Mouse (Mus musculus) embryonic facial prominence, embryonic 14.5 days (tissue): ENCODE measurements around the gene Fbxo24. TPM values are rescaled to one million over a fixed set of nuclear protein-coding genes. Genes with fewer than 3 reads are reported as not detected.

Source experiments
- ATAC-seq: fragments of 200-750 bp; cut with Nextera tagmentation; 2 replicates; pipeline ENCODE4 v1.8.0; 2017; ENCODE audit warnings: low read depth, moderate number of reproducible peaks, moderate TSS enrichment
- DNase-seq: peaks from one replicate; pipeline ENCODE4 v3.0.0-alpha.2; 2015; ENCODE audit warnings: low spot score
- H3K27ac ChIP-seq: fragments of 300-500 bp; sonication (generic); replicated peaks from 2 replicates; pipeline ENCODE4 v1.5.1; 2014; ENCODE audit warnings: low read depth, mild to moderate bottlenecking, low read length, moderate library complexity
- H3K27me3 ChIP-seq: fragments of 300-500 bp; sonication (generic); replicated peaks from 2 replicates; pipeline ENCODE4 v1.6.1; 2014; ENCODE audit warnings: low read length; ENCODE audit not compliant: control insufficient read depth, insufficient read depth
- H3K36me3 ChIP-seq: fragments of 300-500 bp; sonication (generic); 2 replicates; pipeline ENCODE4 v1.6.1; 2014; ENCODE audit warnings: low read length, mixed read lengths; ENCODE audit not compliant: control insufficient read depth, insufficient read depth
- H3K4me1 ChIP-seq: fragments of 300-500 bp; sonication (generic); 2 replicates; pipeline ENCODE4 v1.6.1; 2014; ENCODE audit warnings: antibody characterized with exemption, low read length; ENCODE audit not compliant: control insufficient read depth, insufficient read depth
- H3K4me2 ChIP-seq: fragments of 300-500 bp; sonication (generic); 2 replicates; pipeline ENCODE4 v1.6.1; 2014; ENCODE audit warnings: low read depth, mild to moderate bottlenecking, low read length, moderate library complexity, mixed read lengths
- H3K4me3 ChIP-seq: fragments of 300-500 bp; sonication (generic); 2 replicates; pipeline ENCODE4 v1.5.1; 2014; ENCODE audit warnings: low read depth, mild to moderate bottlenecking, low read length
- H3K9ac ChIP-seq: fragments of 300-500 bp; sonication (generic); 2 replicates; pipeline ENCODE4 v1.6.1; 2014; ENCODE audit warnings: low read depth, mild to moderate bottlenecking, low read length, moderate library complexity, mixed read lengths
- H3K9me3 ChIP-seq: fragments of 300-500 bp; sonication (generic); 2 replicates; pipeline ENCODE4 v1.6.1; 2016; ENCODE audit warnings: low read length; ENCODE audit not compliant: control insufficient read depth
- WGBS: fragments of 180-500 bp; shearing (Covaris S2); extraction: QIAGEN DNeasy Blood & Tissue Kit; methylation state at CpG from one replicate; pipeline ENCODE4 v1.1.7; 2014; 5-methylcytosine and 5-hydroxymethylcytosine counted together
- polyA plus RNA-seq: library from polyadenylated mRNA; unstranded; fragments of >200 nt; fragmentation: Nextera tagmentation; extraction: Ambion mirVana; gene quantifications from 2 replicates; pipeline ENCODE4 v1.2.1, GENCODE M21; 2014

Fbxo24 gene
- polyA plus RNA-seq, 1 experiment from 2014 or later, result 0.10 TPM

DNA sequence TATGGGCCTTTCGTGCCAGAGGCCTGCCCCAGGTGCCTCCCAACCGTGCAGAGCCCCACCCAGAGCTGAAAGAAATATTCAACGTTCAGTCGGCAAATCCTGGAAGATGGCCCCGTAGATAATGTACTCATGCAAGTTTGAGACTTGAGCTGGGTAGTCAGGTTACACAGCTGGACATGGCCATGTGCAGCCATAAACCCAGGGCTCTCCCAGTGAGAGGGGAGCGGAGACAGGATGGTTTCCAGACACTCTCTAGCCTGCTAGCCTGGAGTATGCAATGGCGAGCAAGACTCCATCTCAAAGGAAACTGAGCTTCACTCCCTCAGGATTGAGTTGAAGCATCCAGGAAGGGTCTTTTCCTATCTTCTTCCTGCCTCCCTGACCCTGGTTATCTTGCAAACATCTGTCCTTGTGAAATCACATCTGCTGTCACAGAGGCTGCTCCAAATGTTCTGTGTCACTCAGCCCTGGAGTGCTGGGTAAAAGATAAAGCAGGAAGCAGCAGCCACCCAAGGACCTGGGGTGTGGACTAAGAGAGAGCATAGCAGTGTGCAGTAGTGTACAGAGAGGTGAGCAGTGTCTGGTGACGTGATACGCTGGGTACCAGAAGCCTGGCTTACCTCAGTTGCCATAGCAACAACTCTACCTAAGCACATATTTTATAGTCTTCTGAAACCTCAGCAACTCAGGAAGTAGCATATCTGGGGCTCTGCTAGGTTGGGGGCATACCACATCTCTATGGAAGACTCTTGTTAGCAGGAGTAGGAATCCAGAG lies 19.2 kb upstream of the Fbxo24 start:
- H3K27ac ChIP-seq, result no peak overlapping the region
- H3K36me3 ChIP-seq, result peaks cover 4% of the 10 kb centered on the region; the same call in 1 of the 2 replicates
- H3K4me1 ChIP-seq, result peaks cover 15% of the 10 kb centered on the region
- ATAC-seq, result peak; percentile 32; the same call in 1 of the 2 replicates
- WGBS, result 39% methylated on average over 9 of the region's 9 CpGs
- H3K27me3 ChIP-seq, result peaks cover 29% of the 10 kb centered on the region
- H3K4me2 ChIP-seq, result no peak overlapping the region
- DNase-seq, result peak; percentile 39
- H3K9me3 ChIP-seq, result no peaks in the 10 kb centered on the region
- no peak overlapping the region for H3K4me3 ChIP-seq
- H3K9ac ChIP-seq, result no peak overlapping the region

GRCm38 (mm10) chr5:137645652-137646091 lies 16.9 kb upstream of the Fbxo24 start, which contains the start of gene Irs3:
Irs3 (minus strand) TSS chr5:137645714.
- DNase-seq (no peak), ATAC-seq (no peak)
- Histone ChIP-seq H3K9ac (0 out of 2 replicates have a peak within 1 kb of the TSS, but pooled peaks have one; percentile 38), H3K27ac (no peak within 1 kb of the TSS), H3K4me1 (peaks cover 15% of the 10 kb centered on the region), H3K9me3 (no peaks in the 10 kb centered on the region), H3K36me3 (peaks cover 19% of the 10 kb centered on the region), H3K4me2 (peak within 1 kb of the TSS; percentile 54), H3K4me3 (peak within 1 kb of the TSS; percentile 32), H3K27me3 (peaks cover 29% of the 10 kb centered on the region)
- 13% methylated on average over 11 of the region's 11 CpGs for WGBS

DNA sequence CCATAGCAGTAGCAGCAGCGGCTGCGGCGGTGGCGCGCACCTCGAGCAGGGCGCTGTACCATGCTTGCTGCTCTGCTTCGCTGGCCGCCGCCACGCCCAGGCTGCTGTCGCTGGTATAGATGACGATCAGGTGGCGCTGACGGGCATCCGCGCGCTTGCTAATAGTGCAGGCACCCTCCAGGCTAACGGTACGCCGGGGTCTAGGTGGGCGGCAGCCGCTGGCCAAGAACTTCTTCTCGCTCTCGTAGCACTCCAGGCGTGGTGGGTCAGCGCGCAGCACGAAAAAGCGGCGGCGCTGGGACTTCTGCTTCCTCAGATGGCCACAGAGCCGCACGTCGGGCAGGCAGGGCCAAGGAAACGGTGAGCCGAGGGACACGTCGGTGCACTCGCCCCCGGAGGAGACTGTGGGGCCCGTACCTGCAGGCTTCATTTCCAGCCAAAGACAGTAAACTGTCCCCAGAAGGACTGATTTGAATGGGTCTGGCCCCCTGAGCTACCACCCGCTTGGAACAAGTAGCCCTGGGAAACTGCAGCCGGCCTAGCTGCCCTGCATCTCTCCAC lies 16.4 kb upstream of the Fbxo24 start:
- 0 out of 2 replicates have a peak overlapping the region, but pooled peaks have one; percentile 38 for H3K9ac ChIP-seq
- H3K4me3 ChIP-seq, result peak overlapping the region; percentile 32
- no peak for ATAC-seq
- peak overlapping the region; percentile 54 for H3K4me2 ChIP-seq
- no peaks in the 10 kb centered on the region for H3K9me3 ChIP-seq
- DNase-seq, result no peak
- peaks cover 14% of the 10 kb centered on the region for H3K4me1 ChIP-seq
- no peak overlapping the region for H3K27ac ChIP-seq
- H3K27me3 ChIP-seq, result peaks cover 29% of the 10 kb centered on the region
- peaks cover 24% of the 10 kb centered on the region for H3K36me3 ChIP-seq
- WGBS, result 4% methylated on average over 44 of the region's 44 CpGs

DNA sequence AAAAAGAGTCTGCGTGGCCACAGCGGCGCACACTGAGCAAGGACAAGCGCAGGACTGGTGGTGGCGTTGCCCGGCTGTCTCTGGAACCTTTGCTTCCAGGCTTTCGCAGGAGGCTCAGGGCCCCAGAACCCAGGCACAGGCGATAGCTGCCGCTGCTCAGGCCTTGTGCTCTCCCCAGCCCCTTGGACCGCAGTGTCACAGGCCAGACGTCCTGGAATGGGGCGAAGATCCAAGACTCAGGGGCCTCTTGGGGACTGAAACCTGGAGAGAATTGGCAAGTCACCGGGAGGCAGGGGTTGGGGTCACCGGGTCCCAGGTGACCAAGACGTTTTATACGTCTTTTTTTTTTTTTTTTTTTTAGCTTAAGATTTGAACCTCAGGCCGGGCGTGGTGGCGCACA lies 15.7 kb upstream of the Fbxo24 start:
- ATAC-seq, result no peak
- H3K27me3 ChIP-seq, result peaks cover 29% of the 10 kb centered on the region
- no peak overlapping the region for H3K9ac ChIP-seq
- no peak overlapping the region for H3K4me3 ChIP-seq
- no peaks in the 10 kb centered on the region for H3K9me3 ChIP-seq
- peaks cover 7% of the 10 kb centered on the region for H3K4me1 ChIP-seq
- peaks cover 31% of the 10 kb centered on the region for H3K36me3 ChIP-seq
- H3K4me2 ChIP-seq, result no peak overlapping the region
- no peak overlapping the region for H3K27ac ChIP-seq
- no peak for DNase-seq
- WGBS, result 47% methylated on average over 19 of the region's 19 CpGs

- H3K4me3 ChIP-seq, result no peak overlapping the region
- no peak for ATAC-seq
These were observed 14.1 kb upstream of the Fbxo24 start for GRCm38 (mm10) chr5:137642886-137643285.

GRCm38 (mm10) chr5:137641054-137641453 lies 12.3 kb upstream of the Fbxo24 start, which contains the start of gene Sap25:
Sap25 (plus strand) TSS chr5:137641334.
- Histone ChIP-seq H3K9me3 (no peaks in the 10 kb centered on the region), H3K4me2 (no peak within 1 kb of the TSS), H3K36me3 (peaks cover 63% of the 10 kb centered on the region), H3K27ac (no peak within 1 kb of the TSS), H3K4me1 (no peaks in the 10 kb centered on the region; the same call in 1 of the 2 replicates), H3K27me3 (peaks cover 25% of the 10 kb centered on the region), H3K4me3 (no peak within 1 kb of the TSS), H3K9ac (no peak within 1 kb of the TSS)
- WGBS, result 83% methylated on average over 13 of the region's 19 CpGs
- ATAC-seq, result no peak
- DNase-seq, result no peak

More at GRCm38 (mm10) chr5:137642886-137643285, 14.1 kb upstream of the Fbxo24 start:
- 48% methylated on average over 4 of the region's 4 CpGs for WGBS
- Histone ChIP-seq H3K27me3 (peaks cover 29% of the 10 kb centered on the region), H3K9me3 (no peaks in the 10 kb centered on the region), H3K4me1 (peaks cover 4% of the 10 kb centered on the region), H3K9ac (no peak overlapping the region), H3K4me2 (no peak overlapping the region), H3K27ac (no peak overlapping the region), H3K36me3 (peaks cover 45% of the 10 kb centered on the region)
- DNase-seq, result no peak

GRCm38 (mm10) chr5:137639472-137639871 lies 10.7 kb upstream of the Fbxo24 start:
- peaks cover 9% of the 10 kb centered on the region; the same call in 1 of the 2 replicates for H3K27me3 ChIP-seq
- no peak for ATAC-seq

DNA sequence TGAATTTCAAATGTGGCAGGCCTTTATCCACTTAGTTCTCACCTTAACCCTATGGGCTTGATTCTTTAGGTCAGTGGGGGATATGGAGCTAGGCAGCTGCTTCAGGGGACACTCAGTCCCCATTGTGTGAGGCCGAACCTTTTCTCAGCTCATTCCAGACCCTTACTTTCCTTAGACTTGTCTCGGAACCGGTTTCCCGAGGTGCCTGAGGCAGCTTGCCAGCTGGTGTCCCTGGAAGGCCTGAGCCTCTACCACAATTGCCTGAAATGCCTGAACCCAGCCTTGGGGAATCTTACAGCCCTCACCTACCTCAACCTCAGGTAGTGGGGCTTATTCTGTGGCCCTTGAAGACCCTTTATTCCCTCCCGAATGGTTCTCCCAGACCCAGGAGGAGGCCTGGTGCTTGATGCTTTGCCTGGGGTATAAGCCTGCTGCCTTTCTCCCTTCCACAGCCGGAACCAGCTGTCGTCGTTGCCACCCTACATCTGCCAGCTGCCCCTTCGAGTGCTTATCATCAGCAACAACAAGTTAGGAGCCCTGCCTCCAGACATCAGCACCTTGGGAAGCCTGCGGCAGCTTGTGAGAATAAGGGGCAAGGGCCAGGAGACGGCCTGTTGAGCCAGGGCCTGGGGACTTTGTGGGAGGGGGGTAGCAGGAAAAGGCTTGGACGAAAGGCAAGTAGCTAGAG lies 4.7 kb upstream of the Fbxo24 start:
- ATAC-seq (no peak), DNase-seq (no peak)
- H3K27ac ChIP-seq, result 0 out of 2 replicates have a peak overlapping the region, but pooled peaks have one; percentile 21
- H3K9me3 ChIP-seq, result no peaks in the 10 kb centered on the region
- peak overlapping the region; percentile 23; the same call in 1 of the 2 replicates for H3K9ac ChIP-seq
- H3K36me3 ChIP-seq, result peaks cover 50% of the 10 kb centered on the region
- H3K27me3 ChIP-seq, result no peaks in the 10 kb centered on the region
- no peak overlapping the region for H3K4me2 ChIP-seq
- peaks cover 26% of the 10 kb centered on the region for H3K4me1 ChIP-seq
- WGBS, result 70% methylated on average over 12 of the region's 12 CpGs
- H3K4me3 ChIP-seq, result no peak overlapping the region

More at GRCm38 (mm10) chr5:137639472-137639871, 10.7 kb upstream of the Fbxo24 start:
- WGBS, result 81% methylated on average over 7 of the region's 7 CpGs
- Histone ChIP-seq H3K9me3 (no peaks in the 10 kb centered on the region), H3K4me2 (no peak overlapping the region), H3K36me3 (peaks cover 78% of the 10 kb centered on the region), H3K9ac (no peak overlapping the region), H3K27ac (no peak overlapping the region), H3K4me3 (no peak overlapping the region), H3K4me1 (no peaks in the 10 kb centered on the region)
- no peak for DNase-seq
